Mouse (Mus musculus): Measurements from ENCODE around the gene Timm10b. TPM values are rescaled to one million over a fixed set of nuclear protein-coding genes. Genes with fewer than 3 reads are reported as not detected.

Timm10b gene
- polyA plus RNA-seq, 1 experiment from 2014 or later = 146 TPM

DNA sequence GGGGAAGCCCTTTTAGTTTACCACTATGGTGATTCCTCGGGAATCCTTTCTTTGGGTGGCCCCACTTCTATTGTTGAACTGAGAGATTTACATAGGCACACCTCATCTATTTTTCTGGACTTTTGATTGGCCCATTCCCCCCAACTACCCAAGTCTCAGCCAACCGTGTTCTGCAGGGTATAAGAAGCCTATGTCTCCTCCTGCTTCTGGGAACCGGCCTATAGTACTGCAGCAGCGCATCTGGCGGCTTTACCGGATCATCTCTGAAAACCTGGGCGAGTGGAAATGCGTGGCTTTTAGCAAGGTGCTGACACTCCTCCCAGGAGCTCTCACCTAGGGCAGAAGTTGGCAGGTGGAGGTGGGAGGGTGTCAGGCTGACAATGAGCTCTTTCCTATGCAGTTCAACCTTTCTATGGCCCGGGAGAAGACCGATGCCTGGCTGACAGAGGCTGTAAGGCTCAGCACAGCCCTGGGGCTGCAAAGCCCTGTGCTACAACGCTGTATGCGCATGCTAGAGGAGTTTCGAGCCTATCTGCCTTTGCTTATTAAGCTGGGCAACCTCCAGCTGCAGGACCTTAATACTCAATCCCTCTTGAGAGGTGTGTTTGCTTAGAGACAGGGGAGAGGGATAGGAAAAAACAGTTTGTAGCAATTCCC lies 45.8 kb downstream of the Timm10b start:
- Histone ChIP-seq H3K4me1 (replicated peaks; ENCODE audit: control insufficient read depth, insufficient read depth, low read length) (no peaks in the 10 kb centered on the region), H3K27me3 (ENCODE audit: control insufficient read depth, insufficient read depth, low read length) (no peaks in the 10 kb centered on the region), H3K4me2 (replicated peaks; ENCODE audit: low read depth, low read length) (peak overlapping the region; percentile 7; the same call in 1 of the 2 replicates), H3K4me3 (ENCODE audit: low read depth, low read length) (no peak overlapping the region), H3K36me3 (ENCODE audit: control insufficient read depth, insufficient read depth, low read length) (no peaks in the 10 kb centered on the region), H3K27ac (ENCODE audit: low read depth, low read length) (no peak overlapping the region), H3K9ac (ENCODE audit: low read depth, low read length) (no peak overlapping the region), H3K9me3 (ENCODE audit: control insufficient read depth, low read length) (no peaks in the 10 kb centered on the region)
- peak; percentile 47; the same call in 1 of the 2 replicates for ATAC-seq (ENCODE audit: low FRiP score)
- peak; percentile 11 for DNase-seq (ENCODE audit: low spot score)
- WGBS = 14% methylated on average over 13 of the region's 13 CpGs

DNA sequence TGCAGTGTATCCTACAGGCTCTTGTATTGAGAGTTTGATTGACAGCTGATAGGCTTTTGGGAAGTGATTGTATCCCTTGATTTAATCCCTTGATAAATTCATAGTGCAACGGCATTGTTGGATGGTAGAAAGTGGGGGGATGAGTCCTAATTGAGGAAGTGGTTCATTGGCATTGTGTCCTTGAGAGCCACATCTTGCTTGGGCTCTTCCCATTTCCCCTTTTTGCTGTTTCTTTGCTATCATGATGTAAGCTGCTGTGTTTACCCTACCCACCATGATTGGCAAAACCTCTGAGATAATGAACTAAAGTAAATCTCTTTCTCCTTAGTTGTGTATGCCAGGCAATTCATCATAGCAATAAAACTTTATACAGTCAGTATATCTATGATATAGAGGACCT lies 51.0 kb downstream of the Timm10b start:
- no peak for ATAC-seq (ENCODE audit: low FRiP score)
- Histone ChIP-seq H3K4me2 (replicated peaks; ENCODE audit: low read depth, low read length) (no peak overlapping the region), H3K27ac (ENCODE audit: low read depth, low read length) (no peak overlapping the region), H3K9me3 (ENCODE audit: control insufficient read depth, low read length) (no peaks in the 10 kb centered on the region), H3K4me3 (ENCODE audit: low read depth, low read length) (no peak overlapping the region), H3K9ac (ENCODE audit: low read depth, low read length) (no peak overlapping the region), H3K36me3 (ENCODE audit: control insufficient read depth, insufficient read depth, low read length) (no peaks in the 10 kb centered on the region), H3K4me1 (replicated peaks; ENCODE audit: control insufficient read depth, insufficient read depth, low read length) (no peaks in the 10 kb centered on the region), H3K27me3 (ENCODE audit: control insufficient read depth, insufficient read depth, low read length) (no peaks in the 10 kb centered on the region)
- WGBS = 90% methylated on average over 1 of the region's 1 CpGs
- DNase-seq (ENCODE audit: low spot score) = no peak

Other genes starting within 250 kb of the Timm10b start
- gene Fam160a2, start 240.0 kb upstream of the Timm10b start, polyA plus RNA-seq (2014; fragmentation: Nextera tagmentation; extraction: Ambion mirVana) = 27.6 and 33.9 TPM in 2 replicates
- 0.15 TPM in 1 of 2 replicates, not detected in the other for gene Cnga4, start 235.5 kb upstream of the Timm10b start, polyA plus RNA-seq (2014; fragmentation: Nextera tagmentation; extraction: Ambion mirVana)
- gene Cckbr, start 214.3 kb upstream of the Timm10b start, polyA plus RNA-seq (2014; fragmentation: Nextera tagmentation; extraction: Ambion mirVana) = 0.13 and 0.17 TPM in 2 replicates
- 29.6 and 34.3 TPM in 2 replicates for gene Cavin3, start 157.8 kb upstream of the Timm10b start, polyA plus RNA-seq (2014; fragmentation: Nextera tagmentation; extraction: Ambion mirVana)
- 51.2 and 52.5 TPM in 2 replicates for gene Smpd1, start 85.7 kb upstream of the Timm10b start, polyA plus RNA-seq (2014; fragmentation: Nextera tagmentation; extraction: Ambion mirVana)
- 94.6 and 112 TPM in 2 replicates for gene Apbb1, start 58.4 kb upstream of the Timm10b start, polyA plus RNA-seq (2014; fragmentation: Nextera tagmentation; extraction: Ambion mirVana)
- not detected in 2 replicates for gene Hpx, start 39.9 kb upstream of the Timm10b start, polyA plus RNA-seq (2014; fragmentation: Nextera tagmentation; extraction: Ambion mirVana)
- gene Trim3, start 6.5 kb upstream of the Timm10b start, polyA plus RNA-seq (2014; fragmentation: Nextera tagmentation; extraction: Ambion mirVana) = 31.2 and 34.3 TPM in 2 replicates
- gene Arfip2, start 360 bp downstream of the Timm10b start, polyA plus RNA-seq (2014; fragmentation: Nextera tagmentation; extraction: Ambion mirVana) = 69.7 and 73.2 TPM in 2 replicates
- 10.2 and 10.8 TPM in 2 replicates for gene Gm45799, start 496 bp downstream of the Timm10b start, polyA plus RNA-seq (2014; fragmentation: Nextera tagmentation; extraction: Ambion mirVana)
- 0.85 and 1.2 TPM in 2 replicates for gene Dnhd1, start 10.8 kb downstream of the Timm10b start, polyA plus RNA-seq (2014; fragmentation: Nextera tagmentation; extraction: Ambion mirVana)
- 252 and 264 TPM in 2 replicates for gene Ilk, start 96.5 kb downstream of the Timm10b start, polyA plus RNA-seq (2014; fragmentation: Nextera tagmentation; extraction: Ambion mirVana)
- 33.1 and 44.1 TPM in 2 replicates for gene Rrp8, start 97.3 kb downstream of the Timm10b start, polyA plus RNA-seq (2014; fragmentation: Nextera tagmentation; extraction: Ambion mirVana)
- gene Taf10, start 104.3 kb downstream of the Timm10b start, polyA plus RNA-seq (2014; fragmentation: Nextera tagmentation; extraction: Ambion mirVana) = 175 and 191 TPM in 2 replicates
- 43.3 and 51.5 TPM in 2 replicates for gene Tpp1, start 112.2 kb downstream of the Timm10b start, polyA plus RNA-seq (2014; fragmentation: Nextera tagmentation; extraction: Ambion mirVana)
- 15.0 and 17.7 TPM in 2 replicates for gene Dchs1, start 147.6 kb downstream of the Timm10b start, polyA plus RNA-seq (2014; fragmentation: Nextera tagmentation; extraction: Ambion mirVana)
- 274 and 290 TPM in 2 replicates for gene Mrpl17, start 171.0 kb downstream of the Timm10b start, polyA plus RNA-seq (2014; fragmentation: Nextera tagmentation; extraction: Ambion mirVana)